Mouse (Mus musculus): ENCODE data around the gene Cacna1g. TPM values are rescaled to one million over a fixed set of nuclear protein-coding genes. Genes with fewer than 3 reads are reported as not detected.

Cacna1g gene
- total and polyA plus RNA-seq, 2 experiments from 2014 or later = 7.4 to 46.2 TPM

- TF ChIP-seq CTCF (IDR thresholded peaks at IDR 0.05; ENCODE audit: low read depth) (no peak), EP300 (IDR thresholded peaks at IDR 0.05; ENCODE audit: low read depth) (no peak)
- Histone ChIP-seq H3K4me2 (ENCODE audit: low read depth, low read length) (no peak overlapping the region), H3K36me3 (replicated peaks; ENCODE audit: control insufficient read depth, insufficient read depth, low read length) (no peaks in the 10 kb centered on the region), H3K9me3 (replicated peaks; ENCODE audit: control insufficient read depth, low read length) (no peaks in the 10 kb centered on the region), H3K27me3 (ENCODE audit: control insufficient read depth, insufficient read depth, low read length) (no peaks in the 10 kb centered on the region), H3K9ac (replicated peaks; ENCODE audit: low read depth, low read length) (no peak overlapping the region), H3K27ac (ENCODE audit: low read depth) (no peak overlapping the region), H3K4me3 (ENCODE audit: low read depth, low read length) (no peak overlapping the region), H3K4me1 (ENCODE audit: control insufficient read depth, insufficient read depth) (no peaks in the 10 kb centered on the region)
- WGBS = 88% methylated on average over 5 of the region's 5 CpGs
- ATAC-seq (ENCODE audit: insufficient read depth, low read depth) = no peak
- no peak for DNase-seq (ENCODE audit: low spot score)
Measured at GRCm38 (mm10) chr11:94362101-94362500, 111.9 kb downstream of the Cacna1g start.

- Histone ChIP-seq H3K27me3 (ENCODE audit: control insufficient read depth, insufficient read depth, low read length) (no peaks in the 10 kb centered on the region), H3K36me3 (replicated peaks; ENCODE audit: control insufficient read depth, insufficient read depth, low read length) (no peaks in the 10 kb centered on the region), H3K4me2 (ENCODE audit: low read depth, low read length) (no peak overlapping the region), H3K9ac (replicated peaks; ENCODE audit: low read depth, low read length) (no peak overlapping the region), H3K4me1 (ENCODE audit: control insufficient read depth, insufficient read depth) (no peaks in the 10 kb centered on the region), H3K9me3 (replicated peaks; ENCODE audit: control insufficient read depth, low read length) (no peaks in the 10 kb centered on the region), H3K4me3 (ENCODE audit: low read depth, low read length) (no peak overlapping the region), H3K27ac (ENCODE audit: low read depth) (no peak overlapping the region)
- no peak for TF ChIP-seq CTCF (IDR thresholded peaks at IDR 0.05; ENCODE audit: low read depth)
- no peak for TF ChIP-seq EP300 (IDR thresholded peaks at IDR 0.05; ENCODE audit: low read depth)
- DNase-seq (ENCODE audit: low spot score) = no peak
- ATAC-seq (ENCODE audit: insufficient read depth, low read depth) = no peak
- WGBS = 86% methylated on average over 14 of the region's 14 CpGs
Measured at GRCm38 (mm10) chr11:94361166-94361870, 112.7 kb downstream of the Cacna1g start.

GRCm38 (mm10) chr11:94359168-94359567 lies 114.8 kb downstream of the Cacna1g start:
- 84% methylated on average over 12 of the region's 12 CpGs for WGBS
- no peak overlapping the region for H3K4me3 ChIP-seq (ENCODE audit: low read depth, low read length)
- no peak overlapping the region for H3K27ac ChIP-seq (ENCODE audit: low read depth)
- DNase-seq (ENCODE audit: low spot score) = no peak
- H3K4me1 ChIP-seq (ENCODE audit: control insufficient read depth, insufficient read depth) = no peaks in the 10 kb centered on the region
- no peaks in the 10 kb centered on the region for H3K36me3 ChIP-seq (replicated peaks; ENCODE audit: control insufficient read depth, insufficient read depth, low read length)
- ATAC-seq (ENCODE audit: insufficient read depth, low read depth) = no peak
- H3K9ac ChIP-seq (replicated peaks; ENCODE audit: low read depth, low read length) = no peak overlapping the region
- H3K4me2 ChIP-seq (ENCODE audit: low read depth, low read length) = no peak overlapping the region
- no peaks in the 10 kb centered on the region for H3K9me3 ChIP-seq (replicated peaks; ENCODE audit: control insufficient read depth, low read length)
- TF ChIP-seq CTCF (IDR thresholded peaks at IDR 0.05; ENCODE audit: low read depth) = no peak
- no peak for TF ChIP-seq EP300 (IDR thresholded peaks at IDR 0.05; ENCODE audit: low read depth)
- H3K27me3 ChIP-seq (ENCODE audit: control insufficient read depth, insufficient read depth, low read length) = no peaks in the 10 kb centered on the region

Other genes with a start within 250 kb of the Cacna1g start
- gene Wfikkn2, start 228.2 kb downstream of the Cacna1g start, total RNA-seq (2014; rRNA removed; ENCODE audit: low replicate concordance) = 0.76 and 2.7 TPM in 2 replicates
- gene Wfikkn2, start 228.2 kb downstream of the Cacna1g start, polyA plus RNA-seq (2015; fragmentation: Nextera tagmentation; extraction: Ambion mirVana) = 1.6 and 1.7 TPM in 2 replicates
- not detected in 2 replicates for gene Gm21885, start 192.3 kb downstream of the Cacna1g start, total RNA-seq (2014; rRNA removed; ENCODE audit: low replicate concordance)
- gene Gm21885, start 192.3 kb downstream of the Cacna1g start, polyA plus RNA-seq (2015; fragmentation: Nextera tagmentation; extraction: Ambion mirVana) = 0.15 and 0.30 TPM in 2 replicates
- 17.9 and 29.2 TPM in 2 replicates for gene Luc7l3, start 152.2 kb downstream of the Cacna1g start, total RNA-seq (2014; rRNA removed; ENCODE audit: low replicate concordance)
- 49.2 and 51.9 TPM in 2 replicates for gene Luc7l3, start 152.2 kb downstream of the Cacna1g start, polyA plus RNA-seq (2015; fragmentation: Nextera tagmentation; extraction: Ambion mirVana)
- gene Ankrd40, start 146.2 kb downstream of the Cacna1g start, total RNA-seq (2014; rRNA removed; ENCODE audit: low replicate concordance) = 164 and 181 TPM in 2 replicates
- gene Ankrd40, start 146.2 kb downstream of the Cacna1g start, polyA plus RNA-seq (2015; fragmentation: Nextera tagmentation; extraction: Ambion mirVana) = 53.7 and 54.6 TPM in 2 replicates
- gene Abcc3, start 81.2 kb downstream of the Cacna1g start, total RNA-seq (2014; rRNA removed; ENCODE audit: low replicate concordance) = 2.2 and 14.5 TPM in 2 replicates
- 0.72 and 0.88 TPM in 2 replicates for gene Abcc3, start 81.2 kb downstream of the Cacna1g start, polyA plus RNA-seq (2015; fragmentation: Nextera tagmentation; extraction: Ambion mirVana)
- gene Spata20, start 12.0 kb upstream of the Cacna1g start, total RNA-seq (2014; rRNA removed; ENCODE audit: low replicate concordance) = not detected in 2 replicates
- gene Spata20, start 12.0 kb upstream of the Cacna1g start, polyA plus RNA-seq (2015; fragmentation: Nextera tagmentation; extraction: Ambion mirVana) = 0.30 and 0.56 TPM in 2 replicates
- 32.5 and 44.4 TPM in 2 replicates for gene Epn3, start 25.8 kb upstream of the Cacna1g start, total RNA-seq (2014; rRNA removed; ENCODE audit: low replicate concordance)
- 11.4 and 13.3 TPM in 2 replicates for gene Epn3, start 25.8 kb upstream of the Cacna1g start, polyA plus RNA-seq (2015; fragmentation: Nextera tagmentation; extraction: Ambion mirVana)
- 3.2 and 4.7 TPM in 2 replicates for gene Mycbpap, start 47.5 kb upstream of the Cacna1g start, total RNA-seq (2014; rRNA removed; ENCODE audit: low replicate concordance)
- 3.5 and 3.7 TPM in 2 replicates for gene Mycbpap, start 47.5 kb upstream of the Cacna1g start, polyA plus RNA-seq (2015; fragmentation: Nextera tagmentation; extraction: Ambion mirVana)
- 14.5 and 17.7 TPM in 2 replicates for gene Rsad1, start 75.1 kb upstream of the Cacna1g start, total RNA-seq (2014; rRNA removed; ENCODE audit: low replicate concordance)
- gene Rsad1, start 75.1 kb upstream of the Cacna1g start, polyA plus RNA-seq (2015; fragmentation: Nextera tagmentation; extraction: Ambion mirVana) = 9.2 and 9.8 TPM in 2 replicates
- gene Chad, start 90.8 kb upstream of the Cacna1g start, total RNA-seq (2014; rRNA removed; ENCODE audit: low replicate concordance) = not detected in 2 replicates
- gene Chad, start 90.8 kb upstream of the Cacna1g start, polyA plus RNA-seq (2015; fragmentation: Nextera tagmentation; extraction: Ambion mirVana) = 0.36 and 4.4 TPM in 2 replicates
- 6.6 and 8.9 TPM in 2 replicates for gene Acsf2, start 127.7 kb upstream of the Cacna1g start, total RNA-seq (2014; rRNA removed; ENCODE audit: low replicate concordance)
- gene Acsf2, start 127.7 kb upstream of the Cacna1g start, polyA plus RNA-seq (2015; fragmentation: Nextera tagmentation; extraction: Ambion mirVana) = 2.6 and 2.7 TPM in 2 replicates
- 71.9 and 73.3 TPM in 2 replicates for gene Lrrc59, start 155.6 kb upstream of the Cacna1g start, total RNA-seq (2014; rRNA removed; ENCODE audit: low replicate concordance)
- 62.2 and 67.0 TPM in 2 replicates for gene Lrrc59, start 155.6 kb upstream of the Cacna1g start, polyA plus RNA-seq (2015; fragmentation: Nextera tagmentation; extraction: Ambion mirVana)
- 45.2 and 63.8 TPM in 2 replicates for gene Mrpl27, start 179.6 kb upstream of the Cacna1g start, total RNA-seq (2014; rRNA removed; ENCODE audit: low replicate concordance)
- 167 and 170 TPM in 2 replicates for gene Mrpl27, start 179.6 kb upstream of the Cacna1g start, polyA plus RNA-seq (2015; fragmentation: Nextera tagmentation; extraction: Ambion mirVana)
- 5.9 and 7.6 TPM in 2 replicates for gene Eme1, start 179.8 kb upstream of the Cacna1g start, total RNA-seq (2014; rRNA removed; ENCODE audit: low replicate concordance)
- 2.4 and 3.4 TPM in 2 replicates for gene Eme1, start 179.8 kb upstream of the Cacna1g start, polyA plus RNA-seq (2015; fragmentation: Nextera tagmentation; extraction: Ambion mirVana)
- gene Xylt2, start 203.3 kb upstream of the Cacna1g start, total RNA-seq (2014; rRNA removed; ENCODE audit: low replicate concordance) = 23.3 and 25.4 TPM in 2 replicates
- 7.0 and 7.5 TPM in 2 replicates for gene Xylt2, start 203.3 kb upstream of the Cacna1g start, polyA plus RNA-seq (2015; fragmentation: Nextera tagmentation; extraction: Ambion mirVana)
- gene Gm11541, start 230.3 kb upstream of the Cacna1g start, total RNA-seq (2014; rRNA removed; ENCODE audit: low replicate concordance) = not detected in 2 replicates
- 0.08 and 0.11 TPM in 2 replicates for gene Gm11541, start 230.3 kb upstream of the Cacna1g start, polyA plus RNA-seq (2015; fragmentation: Nextera tagmentation; extraction: Ambion mirVana)